8 mouse cellular contexts compared by ENCODE assay signal in genomic region chr4:32387479-32388240, GRCm38 (mm10).
DNase-seq lines count a peak whose midpoint lies in the region; ATAC-seq and TF ChIP-seq lines count a peak whose summit lies in the region.

No protein-coding gene starts in this region.

- H3K36me3 ChIP-seq in forebrain, embryonic 16.5 days (ENCODE audit: control insufficient read depth, insufficient read depth), result no peaks in the 10 kb centered on the region
- H3K36me3 ChIP-seq in liver, postnatal 0 days (replicated peaks; ENCODE audit: insufficient read depth, low read length), result no peaks in the 10 kb centered on the region

- peak overlapping the region; percentile 48 for H3K27ac ChIP-seq in forebrain, embryonic 16.5 days (ENCODE audit: low read length)
- H3K27ac ChIP-seq in liver, postnatal 0 days (ENCODE audit: low read depth), result peak overlapping the region; percentile 39; the same call in 1 of the 2 replicates

- ATAC-seq in forebrain, embryonic 16.5 days, result peak; percentile 27
- peak; percentile 56 for ATAC-seq in liver, postnatal 0 days

- DNase-seq in left cerebral cortex, postnatal 14 days (ENCODE audit: low spot score in 2 of 2), result peak; percentile 66 to 72
- no peak for DNase-seq in left cerebral cortex, postnatal 36 days (ENCODE audit: low spot score in 2 of 2)
- peak; percentile 84 for DNase-seq in T-cell, adult 2 months (ENCODE audit: low spot score)
- DNase-seq in induced T-regulatory cell, adult 2 months (ENCODE audit: low read depth), result peak; percentile 61
- peak; percentile 52 for DNase-seq in liver, postnatal 0 days
- DNase-seq in spleen, postnatal 14 days (ENCODE audit: low spot score in 2 of 2), result peak; percentile 32 to 49
- DNase-seq in adipocyte (ENCODE audit: low spot score), result no peak

- no peak overlapping the region for H3K4me2 ChIP-seq in forebrain, embryonic 16.5 days (ENCODE audit: low read length)
- no peak overlapping the region for H3K4me2 ChIP-seq in liver, postnatal 0 days (ENCODE audit: low read depth, low read length)

- no peaks in the 10 kb centered on the region for H3K9me3 ChIP-seq in forebrain, embryonic 16.5 days (ENCODE audit: control insufficient read depth, low read length)
- no peaks in the 10 kb centered on the region for H3K9me3 ChIP-seq in liver, postnatal 0 days (ENCODE audit: low read length)

- TF ChIP-seq CTCF in liver, postnatal 0 days (IDR thresholded peaks at IDR 0.05; ENCODE audit: low read depth), result no peak

- peak; percentile 29; the same call in 1 of the 2 replicates for TF ChIP-seq EP300 in liver, postnatal 0 days (IDR thresholded peaks at IDR 0.05; ENCODE audit: low read depth)

- intact Hi-C loops in left cerebral cortex, postnatal 14 days (cut with DNase I), result no loop called here
- intact Hi-C loops in left cerebral cortex, postnatal 36 days (cut with DNase I), result no loop called here

- WGBS in forebrain, embryonic 16.5 days, result 33% methylated on average over 11 of the region's 11 CpGs
- WGBS in liver, postnatal 0 days (ENCODE audit: insufficient replicate concordance), result 20% methylated on average over 11 of the region's 11 CpGs

- peaks cover 39% of the 10 kb centered on the region for H3K4me1 ChIP-seq in forebrain, embryonic 16.5 days (replicated peaks; ENCODE audit: control insufficient read depth, insufficient read depth, low read length)
- H3K4me1 ChIP-seq in liver, postnatal 0 days (ENCODE audit: insufficient read depth), result peaks cover 8% of the 10 kb centered on the region

- no peak overlapping the region for H3K9ac ChIP-seq in forebrain, embryonic 16.5 days (replicated peaks; ENCODE audit: low read depth, low read length)
- H3K9ac ChIP-seq in liver, postnatal 0 days (replicated peaks), result no peak overlapping the region

- no peak overlapping the region for H3K4me3 ChIP-seq in forebrain, embryonic 16.5 days (replicated peaks; ENCODE audit: low read length)
- no peak overlapping the region for H3K4me3 ChIP-seq in liver, postnatal 0 days (ENCODE audit: low read depth, low read length)

- no peaks in the 10 kb centered on the region for H3K27me3 ChIP-seq in forebrain, embryonic 16.5 days (replicated peaks; ENCODE audit: control insufficient read depth, insufficient read depth, low read length)
- no peaks in the 10 kb centered on the region for H3K27me3 ChIP-seq in liver, postnatal 0 days (ENCODE audit: insufficient read depth, low read length)

Comparison
In these comparisons a context has a peak if more than half of its experiments do, and no peak if none do; other contexts are left out.
1. DNase-seq: peak in left cerebral cortex, postnatal 14 days (2 of 2), T-cell, adult 2 months (single experiment), induced T-regulatory cell, adult 2 months (single experiment), liver, postnatal 0 days (single experiment) and spleen, postnatal 14 days (2 of 2); none in left cerebral cortex, postnatal 36 days (0 of 2) and adipocyte (single experiment).